Mouse (Mus musculus) c-Kit-positive CD71-negative TER-119-negative erythroid progenitor cells, embryonic 14.5 days (primary cell): ENCODE results near the gene Il1b.

Source experiments
- DNase-seq: peaks from one replicate; pipeline ENCODE4 v3.0.0-alpha.2; 2013; ENCODE audit warnings: low read depth

The Il1b gene

GRCm38 (mm10) chr2:129371039-129371438 is at the start of gene Il1b:
TSS of gene Il1b (minus strand) at chr2:129371139.
- DNase-seq: no peak

DNA sequence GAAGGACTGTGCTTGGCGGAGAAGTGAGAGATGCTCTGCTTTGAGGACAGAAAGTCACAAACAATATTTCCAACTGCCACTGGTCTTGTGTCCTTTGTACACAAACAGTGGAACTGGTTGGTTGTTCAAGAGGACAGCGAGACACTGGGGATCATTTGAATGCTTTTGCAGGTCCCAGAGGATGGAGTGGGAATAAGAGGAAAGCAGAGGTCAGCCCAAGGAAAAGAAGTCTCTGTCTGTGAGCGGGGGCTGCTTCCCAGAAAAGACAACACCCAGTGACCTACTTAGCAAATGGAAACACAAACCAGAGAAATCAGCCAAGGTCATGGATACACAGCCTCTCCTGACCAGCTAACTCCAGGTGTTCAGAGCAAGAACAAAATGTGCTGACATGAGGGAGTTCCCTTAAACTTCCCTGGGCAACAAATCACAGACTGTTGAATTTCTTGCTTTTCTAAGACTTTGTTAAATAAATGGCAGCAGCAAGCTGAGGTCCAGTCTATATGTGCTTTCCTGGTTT is 48.5 kb upstream of the Il1b start:
- DNase-seq: no peak

DNA sequence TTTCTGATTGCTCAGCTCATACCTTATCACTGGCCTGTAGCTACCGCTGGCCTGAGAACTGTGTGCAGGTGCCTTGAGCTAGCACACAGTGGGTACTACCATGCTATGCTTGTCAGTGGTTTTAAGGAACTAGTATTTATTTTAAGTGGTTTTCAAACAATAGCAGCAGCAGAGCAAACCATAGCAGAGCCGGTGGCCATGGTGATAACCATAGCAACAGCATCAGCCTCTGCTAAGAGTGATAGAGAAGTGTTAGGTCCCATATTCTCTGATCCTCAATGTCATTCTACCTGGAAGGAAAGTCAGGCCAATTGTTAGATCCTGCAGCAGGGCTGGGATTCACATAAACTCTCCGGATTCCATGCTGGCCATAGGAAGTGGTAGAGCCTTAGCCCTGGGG is 43.7 kb upstream of the Il1b start:
- no peak for DNase-seq

DNA sequence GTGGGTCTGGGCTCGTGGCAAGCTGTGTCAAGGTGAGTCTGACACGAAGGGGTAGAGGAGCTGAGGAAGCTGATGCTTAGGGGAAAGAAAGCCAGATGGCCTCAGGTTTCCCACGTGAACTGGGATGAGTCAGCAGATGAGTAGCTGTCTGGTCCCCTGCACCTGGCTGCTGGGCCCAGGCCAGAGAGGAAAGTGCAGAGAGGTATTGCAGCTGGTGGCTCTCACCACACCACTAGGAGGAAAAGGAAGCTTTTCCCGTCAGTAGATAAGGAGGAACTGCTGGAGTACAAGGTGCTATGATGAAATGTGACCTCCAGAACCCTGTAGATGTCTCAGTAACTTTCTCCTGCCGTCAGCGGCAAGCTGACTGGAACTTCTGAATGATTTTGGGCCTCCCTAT is 42.5 kb upstream of the Il1b start:
- no peak for DNase-seq

GRCm38 (mm10) chr2:129411651-129412050 is 40.7 kb upstream of the Il1b start:
- no peak for DNase-seq

GRCm38 (mm10) chr2:129410344-129410743 is 39.4 kb upstream of the Il1b start:
- no peak for DNase-seq

DNA sequence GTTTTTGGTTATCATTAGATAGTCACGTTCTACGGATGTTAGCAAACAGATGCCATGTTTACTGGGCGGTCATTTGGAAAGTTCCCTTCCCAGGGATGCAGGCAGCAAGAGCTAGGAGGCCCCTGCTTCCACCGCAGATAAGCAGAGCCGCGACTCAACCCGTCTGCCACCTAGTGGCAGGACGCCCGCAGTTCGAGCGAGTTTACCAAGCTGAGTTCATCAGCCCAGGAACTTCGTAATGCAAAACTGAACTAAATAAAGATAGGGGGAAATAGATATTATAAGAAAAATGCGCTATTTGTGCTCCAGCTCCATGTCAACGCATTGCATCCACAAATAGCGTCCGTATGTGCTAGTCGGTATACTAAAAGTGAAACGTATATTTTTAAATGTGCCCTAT is 37.5 kb upstream of the Il1b start:
- peak; percentile 56 for DNase-seq

- no peak for DNase-seq
These were observed 36.7 kb upstream of the Il1b start for GRCm38 (mm10) chr2:129407596-129407995.

GRCm38 (mm10) chr2:129406508-129406907 is 35.6 kb upstream of the Il1b start:
- no peak for DNase-seq

DNA sequence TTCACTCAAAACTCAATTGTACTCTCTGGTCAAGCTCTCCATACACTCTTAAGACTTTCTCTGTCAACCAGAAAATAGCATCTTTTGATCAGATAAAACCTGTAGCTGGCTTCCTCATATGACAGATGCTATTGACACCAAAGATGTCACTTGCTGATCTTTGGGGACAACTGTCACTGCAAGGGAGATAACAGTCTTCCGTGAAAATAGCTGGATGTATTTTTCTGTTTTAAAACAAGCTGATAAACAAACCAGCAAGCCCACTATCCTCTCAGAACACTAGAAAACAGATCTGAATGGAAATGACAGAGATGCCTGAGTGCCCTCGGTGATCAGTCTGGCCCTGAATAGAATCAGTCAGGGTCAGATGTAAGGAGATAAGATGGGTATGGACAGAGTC is 32.8 kb upstream of the Il1b start:
- DNase-seq: no peak

- DNase-seq: no peak
These were observed 31.4 kb upstream of the Il1b start for GRCm38 (mm10) chr2:129402330-129402729.

- DNase-seq: no peak
These were observed 30.9 kb upstream of the Il1b start for GRCm38 (mm10) chr2:129401803-129402202.

DNA sequence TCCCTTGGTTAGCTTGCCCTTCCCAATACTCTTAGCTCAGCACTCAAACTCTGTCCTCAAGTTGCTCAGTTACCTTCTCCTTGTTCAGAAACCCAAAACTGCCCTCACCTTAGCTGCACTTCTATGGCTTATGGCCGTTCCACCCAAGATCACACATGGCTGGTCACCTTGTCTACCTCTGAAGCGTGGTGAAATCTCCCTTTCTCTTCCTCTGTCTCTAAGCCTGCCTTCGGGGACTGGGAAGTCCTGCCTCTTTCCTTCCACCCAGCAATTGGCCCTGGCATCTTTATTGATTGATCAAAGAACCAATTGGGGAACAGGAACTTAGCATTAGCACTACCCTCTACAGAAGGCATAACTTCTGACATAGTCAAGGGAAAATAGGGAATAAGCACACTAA is 27.2 kb upstream of the Il1b start:
- no peak for DNase-seq

GRCm38 (mm10) chr2:129393524-129393923 is 22.6 kb upstream of the Il1b start:
- no peak for DNase-seq

- no peak for DNase-seq
These were observed 19.2 kb upstream of the Il1b start for GRCm38 (mm10) chr2:129390161-129390560.

GRCm38 (mm10) chr2:129389323-129389722 is 18.4 kb upstream of the Il1b start:
- DNase-seq: no peak

DNA sequence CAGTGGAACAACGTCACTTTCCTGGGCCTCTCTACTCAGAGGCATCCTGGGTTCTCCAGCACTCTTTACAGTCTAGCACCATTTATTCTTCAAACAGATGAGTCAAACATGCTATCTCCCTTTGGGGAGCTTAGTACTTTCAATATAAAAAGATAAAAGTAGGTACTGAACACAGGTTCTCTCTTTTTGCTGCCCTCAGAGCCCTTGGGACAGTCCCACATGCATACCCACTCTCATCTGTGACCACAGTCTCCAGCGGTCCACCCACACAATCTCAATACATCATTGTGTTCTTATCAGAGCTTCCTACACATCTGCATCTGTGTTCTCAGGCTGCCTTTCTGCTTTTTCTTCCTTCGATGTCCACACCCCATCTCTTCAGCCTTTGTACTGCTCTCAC is 14.4 kb upstream of the Il1b start:
- DNase-seq: no peak

DNA sequence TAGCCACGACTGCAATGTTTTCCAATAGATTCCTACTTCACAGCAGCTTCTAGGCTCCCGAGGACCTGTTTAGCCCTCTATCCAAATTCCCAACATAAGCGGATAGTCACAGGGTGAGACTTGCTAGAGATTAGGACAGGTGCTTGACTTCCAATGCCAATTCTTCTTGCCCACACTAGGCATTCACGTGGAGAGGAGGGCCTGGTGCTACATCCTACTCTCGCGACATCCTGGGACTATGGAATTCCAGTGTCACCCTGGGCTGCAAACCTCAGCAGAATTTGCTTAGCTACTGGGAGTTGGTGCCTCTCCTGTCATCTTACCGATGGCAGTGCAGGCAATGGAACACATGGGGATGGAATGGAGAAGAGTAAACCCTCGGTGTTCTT is 13.3 kb upstream of the Il1b start:
- no peak for DNase-seq

DNA sequence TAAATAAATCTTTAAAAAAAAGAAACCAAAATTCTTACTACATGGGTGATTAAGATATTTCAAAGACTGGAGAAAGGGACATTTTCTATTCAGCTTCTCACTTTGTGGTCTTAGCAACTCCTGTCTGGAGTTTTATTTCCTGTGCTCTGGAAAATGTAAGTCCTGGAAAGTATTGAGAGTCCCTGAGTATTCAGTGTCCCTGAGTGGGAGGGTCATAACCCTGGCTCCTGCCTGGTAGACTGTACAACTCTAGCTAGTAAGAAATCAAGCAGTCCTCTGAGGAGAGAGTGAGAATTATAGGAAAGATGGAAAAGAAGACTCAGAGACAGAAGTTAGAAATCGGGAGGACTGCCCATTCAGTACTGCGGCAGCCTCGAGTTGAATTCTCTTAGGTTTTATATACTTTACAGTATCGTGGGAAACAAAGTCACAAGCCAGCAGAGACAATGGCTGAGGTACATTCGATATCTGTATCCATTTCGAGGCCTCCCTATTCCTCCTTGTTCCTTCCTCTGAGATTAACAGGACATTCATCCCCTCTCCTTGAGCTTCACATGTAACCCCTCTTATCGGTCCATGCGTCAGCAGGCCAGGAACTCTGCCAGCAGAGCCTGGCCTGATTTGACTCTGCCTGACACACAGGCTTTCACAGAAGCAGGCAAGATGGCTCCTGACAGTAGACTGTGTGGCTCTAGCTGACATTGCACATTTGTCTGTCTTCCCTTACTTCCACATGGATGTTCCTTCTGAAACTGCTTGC is 12.8 kb upstream of the Il1b start:
- DNase-seq: no peak

DNA sequence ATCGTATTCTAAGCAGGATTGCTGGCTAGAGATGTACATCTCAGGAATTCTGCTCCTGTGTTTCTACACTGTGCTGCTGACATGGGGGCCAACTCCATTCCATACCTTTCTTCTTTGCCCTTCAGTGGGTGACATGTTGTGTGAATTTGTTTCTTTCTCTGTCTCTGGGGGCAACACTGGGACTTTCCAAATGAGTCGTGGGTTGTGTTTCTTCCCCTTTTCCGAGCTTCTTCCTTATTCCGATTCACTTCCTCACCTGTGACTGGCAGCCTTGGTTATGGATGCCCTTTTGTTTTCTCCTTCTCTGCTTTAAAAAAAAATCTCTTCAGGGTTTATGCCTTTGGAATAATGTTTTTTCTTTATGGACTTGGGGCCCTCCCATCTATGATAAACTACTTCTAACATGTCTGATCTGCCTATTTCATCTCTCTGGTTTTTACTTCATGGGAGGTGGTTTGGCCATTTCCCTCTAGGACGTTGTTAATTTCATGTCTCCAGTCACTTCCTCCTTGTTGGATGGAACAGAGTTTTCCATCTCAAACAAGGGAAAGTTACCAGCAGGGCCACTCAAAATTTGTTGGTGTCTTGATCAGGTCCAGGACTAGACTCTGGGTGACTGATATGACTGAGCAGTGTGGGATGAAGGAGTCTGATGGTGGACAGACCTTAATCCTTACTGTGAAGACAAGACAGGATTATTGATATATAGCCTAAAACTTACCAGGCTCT is 10.0 kb upstream of the Il1b start:
- no peak for DNase-seq

GRCm38 (mm10) chr2:129380211-129380610 is 9.3 kb upstream of the Il1b start:
- DNase-seq: no peak

GRCm38 (mm10) chr2:129373307-129373706 is 2.4 kb upstream of the Il1b start:
- peak; percentile 62 for DNase-seq

DNA sequence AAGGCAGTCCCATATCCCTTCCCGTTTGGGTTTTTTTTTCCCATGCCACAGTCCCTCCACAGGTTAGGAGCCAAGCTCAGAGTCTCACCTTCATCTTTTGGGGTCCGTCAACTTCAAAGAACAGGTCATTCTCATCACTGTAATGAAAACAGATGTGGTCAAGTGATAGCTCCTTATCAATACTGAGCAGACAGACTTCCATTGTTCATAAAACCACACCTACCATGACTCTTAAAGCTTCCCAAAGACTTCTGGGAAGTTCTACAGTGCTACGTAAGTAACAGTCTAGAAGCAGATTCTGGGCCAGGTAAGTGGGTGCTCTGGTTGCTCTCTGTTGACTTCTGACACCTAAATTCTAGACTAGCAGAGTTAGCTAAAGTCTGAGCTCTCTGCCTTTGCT is 1.3 kb downstream of the Il1b start:
- DNase-seq: no peak

DNA sequence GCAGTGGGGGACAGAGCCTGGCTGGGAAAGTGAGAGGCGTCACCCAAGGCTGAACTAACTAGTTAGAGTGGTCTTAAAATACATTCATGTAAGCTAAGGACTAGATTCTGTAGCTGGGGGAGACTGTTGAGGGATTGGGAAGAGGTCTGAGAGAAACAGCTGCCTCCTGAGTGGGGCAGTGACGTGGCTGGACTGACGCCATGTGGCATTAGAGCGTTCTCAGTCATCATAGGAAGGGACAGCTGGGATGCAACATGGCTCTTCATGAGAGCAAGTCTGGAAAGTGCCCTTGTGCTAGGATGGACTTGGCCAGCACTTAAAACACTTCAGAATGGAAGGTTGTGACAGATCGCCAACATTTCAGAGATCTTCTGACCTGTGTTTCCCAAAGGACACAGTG is 2.1 kb downstream of the Il1b start:
- no peak for DNase-seq
